25 mouse cellular contexts compared by ENCODE assay signal in genomic region chr15:81284121-81284734, GRCm38 (mm10). TPM values are rescaled to one million over a fixed set of nuclear protein-coding genes. Genes with fewer than 3 reads are reported as not detected.
DNase-seq lines count a peak whose midpoint lies in the region; ATAC-seq and TF ChIP-seq lines count a peak whose summit lies in the region.
"Had no signal": no experiment of that assay in that cellular context is flagged by ENCODE, and none has a peak within 500 bp of the region (broad histone marks: within the 10 kb centered on the region; RNA-seq: fewer than 3 reads in every experiment).

No protein-coding gene starts in this region.

- H3K4me3 ChIP-seq in intestine, postnatal 0 days (ENCODE audit: low read depth, low read length) = no peak overlapping the region
- no peak overlapping the region for H3K4me3 ChIP-seq in intestine, embryonic 15.5 days (replicated peaks)
- H3K4me3 ChIP-seq in liver, postnatal 0 days (ENCODE audit: low read depth, low read length) = no peak overlapping the region
- H3K4me3 ChIP-seq in liver, embryonic 11.5 days (ENCODE audit: low read depth, low read length) = no peak overlapping the region
- H3K4me3 ChIP-seq: forebrain, embryonic 13.5 days; heart, embryonic 15.5 days; hindbrain, embryonic 10.5 days; liver, embryonic 15.5 days; megakaryocyte, embryonic 14.5 days; neural tube, embryonic 13.5 days had no signal

- H3K4me1 ChIP-seq in intestine, postnatal 0 days (replicated peaks; ENCODE audit: control insufficient read depth, insufficient read depth, low read length) = no peaks in the 10 kb centered on the region
- no peaks in the 10 kb centered on the region for H3K4me1 ChIP-seq in intestine, embryonic 15.5 days (replicated peaks)
- H3K4me1 ChIP-seq in liver, postnatal 0 days (ENCODE audit: insufficient read depth) = no peaks in the 10 kb centered on the region
- H3K4me1 ChIP-seq in liver, embryonic 11.5 days (replicated peaks; ENCODE audit: control insufficient read depth, insufficient read depth, low read length) = no peaks in the 10 kb centered on the region
- H3K4me1 ChIP-seq: forebrain, embryonic 13.5 days; heart, embryonic 15.5 days; hindbrain, embryonic 10.5 days; liver, embryonic 15.5 days had no signal

- TF ChIP-seq EP300 in liver, postnatal 0 days (IDR thresholded peaks at IDR 0.05; ENCODE audit: low read depth) = no peak

- no peak for ATAC-seq in intestine, postnatal 0 days
- ATAC-seq in intestine, embryonic 15.5 days = no peak
- ATAC-seq in liver, postnatal 0 days = no peak; the same call in 1 of the 2 replicates
- ATAC-seq in liver, embryonic 11.5 days (replicated peaks; ENCODE audit: low FRiP score) = no peak
- ATAC-seq: CD4-positive, CD25-positive, alpha-beta regulatory T cell, adult 4 months; forebrain, embryonic 13.5 days; inflammation-experienced regulatory T-cells, adult 6 months had no signal

- no peaks in the 10 kb centered on the region for H3K9me3 ChIP-seq in intestine, postnatal 0 days (ENCODE audit: control insufficient read depth)
- no peaks in the 10 kb centered on the region for H3K9me3 ChIP-seq in intestine, embryonic 15.5 days
- H3K9me3 ChIP-seq in liver, postnatal 0 days (ENCODE audit: low read length) = no peaks in the 10 kb centered on the region
- H3K9me3 ChIP-seq in liver, embryonic 11.5 days (ENCODE audit: control insufficient read depth, low read length) = no peaks in the 10 kb centered on the region
- H3K9me3 ChIP-seq: forebrain, embryonic 13.5 days; heart, embryonic 15.5 days; hindbrain, embryonic 10.5 days; liver, embryonic 15.5 days; neural tube, embryonic 13.5 days had no signal

- H3K27ac ChIP-seq in intestine, postnatal 0 days (ENCODE audit: low read depth, low read length) = no peak overlapping the region
- no peak overlapping the region for H3K27ac ChIP-seq in intestine, embryonic 15.5 days
- peak overlapping the region; percentile 39; the same call in 1 of the 2 replicates for H3K27ac ChIP-seq in liver, postnatal 0 days (ENCODE audit: low read depth)
- no peak overlapping the region for H3K27ac ChIP-seq in liver, embryonic 11.5 days (ENCODE audit: low read depth, low read length)
- H3K27ac ChIP-seq: forebrain, embryonic 13.5 days; heart, embryonic 15.5 days; hindbrain, embryonic 10.5 days; liver, embryonic 15.5 days; neural tube, embryonic 13.5 days had no signal

- no peaks in the 10 kb centered on the region for H3K27me3 ChIP-seq in intestine, postnatal 0 days (replicated peaks; ENCODE audit: control insufficient read depth, insufficient read depth, low read length)
- H3K27me3 ChIP-seq in intestine, embryonic 15.5 days (replicated peaks) = no peaks in the 10 kb centered on the region
- H3K27me3 ChIP-seq in liver, postnatal 0 days (ENCODE audit: insufficient read depth, low read length) = no peaks in the 10 kb centered on the region
- no peaks in the 10 kb centered on the region for H3K27me3 ChIP-seq in liver, embryonic 11.5 days (replicated peaks; ENCODE audit: control insufficient read depth, insufficient read depth, low read length)
- H3K27me3 ChIP-seq: forebrain, embryonic 13.5 days; heart, embryonic 15.5 days; liver, embryonic 15.5 days; neural tube, embryonic 13.5 days had no signal

- no peak overlapping the region for H3K9ac ChIP-seq in intestine, postnatal 0 days (ENCODE audit: low read depth, low read length)
- H3K9ac ChIP-seq in intestine, embryonic 15.5 days = no peak overlapping the region
- no peak overlapping the region for H3K9ac ChIP-seq in liver, postnatal 0 days (replicated peaks)
- no peak overlapping the region for H3K9ac ChIP-seq in liver, embryonic 11.5 days (ENCODE audit: low read depth, low read length)
- H3K9ac ChIP-seq: forebrain, embryonic 13.5 days; heart, embryonic 15.5 days; liver, embryonic 15.5 days; neural tube, embryonic 13.5 days had no signal

- H3K36me3 ChIP-seq in intestine, postnatal 0 days (ENCODE audit: control insufficient read depth, insufficient read depth) = no peaks in the 10 kb centered on the region
- no peaks in the 10 kb centered on the region for H3K36me3 ChIP-seq in intestine, embryonic 15.5 days
- H3K36me3 ChIP-seq in liver, postnatal 0 days (replicated peaks; ENCODE audit: insufficient read depth, low read length) = no peaks in the 10 kb centered on the region
- H3K36me3 ChIP-seq in liver, embryonic 11.5 days (ENCODE audit: control insufficient read depth, insufficient read depth, low read length) = no peaks in the 10 kb centered on the region
- H3K36me3 ChIP-seq: heart, embryonic 15.5 days; hindbrain, embryonic 10.5 days; liver, embryonic 15.5 days; neural tube, embryonic 13.5 days had no signal

- no peak overlapping the region for H3K4me2 ChIP-seq in intestine, postnatal 0 days (replicated peaks; ENCODE audit: low read depth)
- no peak overlapping the region for H3K4me2 ChIP-seq in intestine, embryonic 15.5 days (replicated peaks)
- H3K4me2 ChIP-seq in liver, postnatal 0 days (ENCODE audit: low read depth, low read length) = no peak overlapping the region
- H3K4me2 ChIP-seq in liver, embryonic 11.5 days = no peak overlapping the region
- H3K4me2 ChIP-seq: forebrain, embryonic 13.5 days; heart, embryonic 15.5 days; liver, embryonic 15.5 days; neural tube, embryonic 13.5 days had no signal

- no peak for DNase-seq in liver, postnatal 0 days
- no peak for DNase-seq in liver, embryonic 11.5 days (ENCODE audit: low spot score)
- DNase-seq in 416B (ENCODE audit: low read depth) (peak; percentile 46), NIH3T3 (ENCODE audit: low read depth) (peak; percentile 66)
- DNase-seq in heart, adult 18-20 months = no peak
- no peak for DNase-seq in left cerebral cortex, adult 18-20 months (ENCODE audit: low spot score in 2 of 2)
- DNase-seq: adrenal gland, adult 8-10 months; cerebellum, adult 11 months; cerebellum, postnatal 14 days; embryo, embryonic 11 days; kidney, postnatal 10 days; layer of hippocampus, adult 9-11 months; left cerebral cortex, postnatal 4 days; right cerebral cortex, postnatal 25 days; thymus, postnatal 14 days had no signal

- peak; percentile 49 for TF ChIP-seq CTCF in intestine, postnatal 0 days (IDR thresholded peaks at IDR 0.05; ENCODE audit: low read depth)
- TF ChIP-seq CTCF in liver, postnatal 0 days (IDR thresholded peaks at IDR 0.05; ENCODE audit: low read depth) = peak; percentile 40; the same call in 1 of the 2 replicates

- 79% methylated on average over 9 of the region's 9 CpGs for WGBS in intestine, postnatal 0 days
- 75% methylated on average over 9 of the region's 9 CpGs for WGBS in intestine, embryonic 15.5 days
- 58% methylated on average over 9 of the region's 9 CpGs for WGBS in liver, postnatal 0 days (ENCODE audit: insufficient replicate concordance)
- whole genome bisulfite sequencing in liver, embryonic 11.5 days = 80% methylated on average over 9 of the region's 9 CpGs

RNA-seq across cellular contexts. Expression of gene Mchr1, which starts 48.9 kb away (rescaled TPM):
- 1.5 and 2.1 TPM in 2 replicates for polyA plus RNA-seq in intestine, postnatal 0 days (2015; fragmentation: Nextera tagmentation; extraction: Ambion mirVana)
- polyA plus RNA-seq in intestine, embryonic 15.5 days (2015; fragmentation: Nextera tagmentation; extraction: Ambion mirVana) = 0.88 and 1.0 TPM in 2 replicates
- 0.12 and 0.17 TPM in 2 replicates for polyA plus RNA-seq in liver, postnatal 0 days (2015; fragmentation: Nextera tagmentation; extraction: Ambion mirVana)
- 0.12 and 0.29 TPM in 2 replicates for polyA plus RNA-seq in liver, embryonic 11.5 days (2014; fragmentation: Nextera tagmentation; extraction: Ambion mirVana)
- not detected for total RNA-seq in heart, adult 18-20 months (2021)
- total RNA-seq in left cerebral cortex, adult 18-20 months (2021) = 10 to 100 TPM; 20.7 to 25.6 TPM
- polyA plus RNA-seq: CD4-positive, CD25-positive, alpha-beta regulatory T cell, adult 4 months; inflammation-experienced regulatory T-cells, adult 6 months had no signal

Comparison
In these comparisons a context has a peak if more than half of its experiments do, and no peak if none do; other contexts are left out.
1. DNase-seq: peak in 416B (single experiment) and NIH3T3 (single experiment); none in liver, postnatal 0 days (single experiment), liver, embryonic 11.5 days (single experiment), heart, adult 18-20 months (0 of 2) and left cerebral cortex, adult 18-20 months (0 of 2).